In the genomic region with DNA sequence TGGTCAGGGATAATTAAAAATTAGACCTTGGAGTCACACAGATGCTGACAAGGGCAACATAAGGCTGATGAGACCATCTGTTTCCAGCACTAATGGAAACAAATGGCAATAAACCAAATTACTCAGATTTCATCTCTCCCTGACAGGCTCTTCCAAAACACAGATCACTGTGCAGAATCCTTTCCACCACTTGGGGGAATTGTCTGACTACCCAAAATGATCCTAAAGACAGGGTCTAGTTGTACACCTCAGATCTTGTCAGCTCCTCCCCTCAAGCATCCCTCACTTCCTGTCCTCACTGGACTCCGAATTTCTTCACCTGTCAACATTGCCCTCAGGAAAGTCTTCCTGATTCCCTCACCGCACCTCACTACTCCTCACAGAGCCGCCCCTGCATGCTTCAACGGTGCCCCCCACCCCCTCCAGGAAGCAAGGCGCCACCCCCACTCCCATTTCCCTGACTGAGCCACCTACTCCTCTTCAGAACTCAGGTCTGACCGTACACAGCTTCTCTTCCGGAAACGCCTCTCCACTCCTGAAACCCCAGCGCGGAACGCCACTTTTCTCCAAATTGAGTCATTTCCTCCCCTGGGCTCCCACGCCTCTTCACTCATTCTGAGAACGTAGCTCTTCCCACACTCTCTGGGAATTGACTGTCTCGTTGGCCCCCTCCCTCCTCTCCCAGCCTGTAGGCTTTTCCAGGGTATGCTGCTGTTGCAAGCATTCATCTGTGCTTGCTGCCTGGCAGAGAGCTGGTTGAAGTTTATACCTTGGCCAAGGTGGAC, we compare ENCODE assay signal across 9 mouse cellular contexts.
DNase-seq lines count a peak whose midpoint lies in the region; ATAC-seq and TF ChIP-seq lines count a peak whose summit lies in the region.
"Had no signal": no experiment of that assay in that cellular context is flagged by ENCODE, and none has a peak within 500 bp of the region (broad histone marks: within the 10 kb centered on the region; RNA-seq: fewer than 3 reads in every experiment).

No protein-coding gene starts in this region.

- H3K4me1 ChIP-seq in liver, embryonic 12.5 days: no peaks in the 10 kb centered on the region
- no peaks in the 10 kb centered on the region for H3K4me1 ChIP-seq in liver, embryonic 11.5 days (replicated peaks; ENCODE audit: control insufficient read depth, insufficient read depth, low read length)
- H3K4me1 ChIP-seq in hindbrain, postnatal 0 days (ENCODE audit: insufficient read depth, low read length): no peaks in the 10 kb centered on the region

- no peaks in the 10 kb centered on the region for H3K9me3 ChIP-seq in liver, embryonic 12.5 days (replicated peaks)
- no peaks in the 10 kb centered on the region for H3K9me3 ChIP-seq in liver, embryonic 11.5 days (ENCODE audit: control insufficient read depth, low read length)
- H3K9me3 ChIP-seq in hindbrain, postnatal 0 days (ENCODE audit: low read length): no peaks in the 10 kb centered on the region

- ATAC-seq in liver, embryonic 12.5 days: no peak
- no peak for ATAC-seq in liver, embryonic 11.5 days (replicated peaks; ENCODE audit: low FRiP score)
- 0 out of 2 replicates have a peak, but pooled peaks have one; percentile 27 for ATAC-seq in hindbrain, postnatal 0 days

- no peak overlapping the region for H3K4me3 ChIP-seq in liver, embryonic 12.5 days
- H3K4me3 ChIP-seq in liver, embryonic 11.5 days (ENCODE audit: low read depth, low read length): no peak overlapping the region
- no peak overlapping the region for H3K4me3 ChIP-seq in hindbrain, postnatal 0 days (ENCODE audit: low read length)

- 43% methylated on average over 14 of the region's 14 CpGs for WGBS in liver, embryonic 12.5 days (ENCODE audit: insufficient replicate concordance)
- 48% methylated on average over 14 of the region's 14 CpGs for whole genome bisulfite sequencing in liver, embryonic 11.5 days
- WGBS in hindbrain, postnatal 0 days: 52% methylated on average over 14 of the region's 14 CpGs

- peak overlapping the region; percentile 29 for H3K4me2 ChIP-seq in liver, embryonic 12.5 days
- no peak overlapping the region for H3K4me2 ChIP-seq in liver, embryonic 11.5 days
- 0 out of 2 replicates have a peak overlapping the region, but pooled peaks have one; percentile 25 for H3K4me2 ChIP-seq in hindbrain, postnatal 0 days (ENCODE audit: low read depth, low read length)

- H3K9ac ChIP-seq in liver, embryonic 12.5 days: no peak overlapping the region
- no peak overlapping the region for H3K9ac ChIP-seq in liver, embryonic 11.5 days (ENCODE audit: low read depth, low read length)
- no peak overlapping the region for H3K9ac ChIP-seq in hindbrain, postnatal 0 days (replicated peaks; ENCODE audit: low read length)

- no peaks in the 10 kb centered on the region for H3K27me3 ChIP-seq in liver, embryonic 12.5 days (replicated peaks)
- no peaks in the 10 kb centered on the region for H3K27me3 ChIP-seq in liver, embryonic 11.5 days (replicated peaks; ENCODE audit: control insufficient read depth, insufficient read depth, low read length)
- H3K27me3 ChIP-seq in hindbrain, postnatal 0 days (ENCODE audit: insufficient read depth, low read length): no peaks in the 10 kb centered on the region

- DNase-seq in cerebellum, adult 9-11 months: peak; percentile 24
- no peak for DNase-seq in cerebellum, adult 11-12 months
- no peak for DNase-seq in liver, embryonic 11.5 days (ENCODE audit: low spot score)
- DNase-seq in hindbrain, postnatal 0 days (ENCODE audit: low spot score): peak; percentile 32
- DNase-seq in right cerebral cortex, adult 2 months (ENCODE audit: low spot score in 2 of 2): peak; percentile 51 to 77
- DNase-seq in embryo, embryonic 10 days (ENCODE audit: low spot score): no peak
- no peak for DNase-seq in B cell, adult 2 months

- no peak for TF ChIP-seq CTCF in hindbrain, postnatal 0 days (IDR thresholded peaks at IDR 0.05; ENCODE audit: low read depth)

- no peak overlapping the region for H3K27ac ChIP-seq in liver, embryonic 12.5 days
- H3K27ac ChIP-seq in liver, embryonic 11.5 days (ENCODE audit: low read depth, low read length): no peak overlapping the region
- no peak overlapping the region for H3K27ac ChIP-seq in hindbrain, postnatal 0 days
- H3K27ac ChIP-seq: macrophage had no signal

- H3K36me3 ChIP-seq in liver, embryonic 12.5 days: no peaks in the 10 kb centered on the region
- no peaks in the 10 kb centered on the region for H3K36me3 ChIP-seq in liver, embryonic 11.5 days (ENCODE audit: control insufficient read depth, insufficient read depth, low read length)
- H3K36me3 ChIP-seq in hindbrain, postnatal 0 days (ENCODE audit: insufficient read depth, low read length): no peaks in the 10 kb centered on the region

Comparison
In these comparisons a context has a peak if more than half of its experiments do, and no peak if none do; other contexts are left out.
1. DNase-seq: peak in cerebellum, adult 9-11 months (single experiment), hindbrain, postnatal 0 days (single experiment) and right cerebral cortex, adult 2 months (2 of 2); none in cerebellum, adult 11-12 months (single experiment), liver, embryonic 11.5 days (single experiment), embryo, embryonic 10 days (single experiment) and B cell, adult 2 months (0 of 2).